Mouse (Mus musculus): ENCODE measurements around the gene Fgb. TPM values are rescaled to one million over a fixed set of nuclear protein-coding genes. Genes with fewer than 3 reads are reported as not detected.

The Fgb gene
- not detected in 2 replicates for polyA plus RNA-seq (2021; fragmentation: Nextera tagmentation)
- long read RNA-seq, experiment 1: 0 reads
- long read RNA-seq, experiment 2: 0 reads

GRCm38 (mm10) chr3:83049680-83050079, at the start of gene Fgb:
Gene Fgb (minus strand): TSS chr3:83049863.

DNA sequence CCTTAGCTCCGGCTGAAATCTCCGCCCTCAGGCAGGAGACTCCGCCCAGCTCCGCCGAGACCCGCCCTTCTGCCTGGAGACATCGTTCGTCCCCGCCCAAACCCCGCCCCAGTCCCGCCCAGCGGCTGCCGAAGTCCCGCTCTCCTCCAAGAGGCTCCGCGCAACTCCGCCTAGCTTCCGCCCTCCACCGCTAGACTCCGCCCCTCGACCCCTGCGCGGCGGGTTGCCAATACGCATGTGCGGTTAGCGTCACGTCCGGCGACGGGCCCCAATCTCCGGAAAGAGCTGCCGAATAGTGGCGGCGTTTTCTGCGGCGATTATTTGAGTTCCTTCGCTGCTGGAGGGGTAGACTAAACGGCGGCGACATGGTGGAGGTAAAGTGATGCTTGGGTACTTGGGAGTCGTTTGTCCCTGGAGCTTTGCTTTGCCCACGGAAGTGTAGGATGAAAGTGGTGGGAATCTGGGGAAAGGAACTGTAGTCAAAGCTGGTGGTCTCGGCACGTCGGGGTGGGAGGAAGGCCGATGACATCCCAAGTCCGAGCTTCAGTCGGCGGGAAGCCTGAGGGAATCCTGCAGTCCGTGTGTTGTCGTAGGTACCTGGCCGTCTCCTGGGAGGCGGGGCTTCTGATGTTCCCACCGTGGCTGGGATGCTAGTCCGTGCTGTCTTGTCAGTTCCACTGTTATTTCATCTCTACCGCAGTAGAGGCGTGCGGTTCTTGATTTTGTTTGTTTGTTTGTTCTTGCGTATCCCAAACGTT, 5.8 kb upstream of the Fgb start, which contains the start of gene Plrg1:
Plrg1 (plus strand) TSS at position 242 of the 758 bp plus-strand sequence.

DNA sequence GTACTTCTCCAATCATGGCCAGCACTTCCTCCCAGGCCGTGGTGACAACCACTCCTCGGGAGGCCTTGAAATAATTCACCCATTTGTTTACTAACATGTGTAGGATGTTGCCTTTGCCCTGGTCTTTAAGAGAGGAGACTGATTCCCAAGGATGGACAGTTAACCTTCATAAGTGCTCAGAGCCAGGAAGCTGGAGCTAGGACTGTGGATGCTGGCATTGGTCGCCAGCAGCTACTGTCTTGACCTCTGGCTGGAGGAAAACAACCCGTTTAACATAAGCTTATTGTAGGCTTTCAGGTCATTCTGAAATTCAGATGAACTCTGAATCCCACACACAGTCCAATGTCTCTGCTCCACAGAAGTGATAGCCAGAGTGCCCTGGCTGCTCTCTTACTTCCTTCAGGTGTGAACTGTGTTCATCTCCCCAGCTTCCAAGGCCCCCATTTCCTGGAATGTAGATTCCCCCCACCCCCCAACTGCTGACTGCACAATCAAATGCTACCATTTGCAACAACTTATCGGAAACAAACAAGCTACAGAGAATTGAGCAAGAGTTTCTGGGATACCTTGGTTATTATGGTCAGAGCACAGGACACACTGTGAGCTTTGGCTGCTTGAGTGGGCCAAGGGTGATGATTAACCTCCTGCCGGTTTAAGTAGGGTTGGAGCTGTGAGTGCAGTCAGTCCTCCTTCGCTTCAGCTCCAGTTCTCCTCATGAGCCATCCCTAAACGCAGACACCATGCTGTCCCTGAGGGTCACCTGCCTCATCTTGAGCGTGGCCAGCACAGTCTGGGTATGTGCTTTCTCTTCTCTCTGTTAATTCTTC, 24.0 kb downstream of the Fgb start, which contains the start of gene Fga:
Fga (plus strand) TSS at position 602 of the 827 bp plus-strand sequence.

DNA sequence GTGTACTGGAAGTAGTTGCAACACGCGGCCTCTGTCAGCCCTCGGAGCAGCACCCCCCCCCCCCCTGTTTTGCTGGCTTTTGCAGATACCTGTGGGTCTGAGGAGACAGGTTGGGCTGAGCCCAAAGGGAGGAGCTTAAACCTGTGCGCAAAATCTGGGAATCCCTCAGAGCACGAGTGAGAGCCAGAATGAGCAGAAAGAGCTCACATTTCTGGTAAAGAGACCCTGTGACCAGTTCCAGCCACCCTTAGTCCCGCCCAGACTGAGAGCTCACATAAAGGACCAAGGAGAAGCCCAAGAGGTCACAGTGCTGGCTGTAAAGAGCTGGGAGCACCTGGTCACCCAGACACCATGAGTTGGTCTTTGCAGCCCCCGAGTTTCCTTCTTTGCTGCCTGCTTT, 42.1 kb downstream of the Fgb start, which contains the start of gene Fgg:
Fgg (plus strand) TSS at position 168 of the 400 bp plus-strand sequence.

Other genes starting within 250 kb of the Fgb start
- gene Rbm46, start 173.4 kb downstream of the Fgb start, polyA plus RNA-seq (2021; fragmentation: Nextera tagmentation): 0.29 and 0.56 TPM in 2 replicates
- gene Lrat, start 145.9 kb downstream of the Fgb start, polyA plus RNA-seq (2021; fragmentation: Nextera tagmentation): 0.03 and 0.09 TPM in 2 replicates
- gene Fgg, start 42.1 kb downstream of the Fgb start, polyA plus RNA-seq (2021; fragmentation: Nextera tagmentation): not detected in 2 replicates
- gene Fga, start 23.8 kb downstream of the Fgb start, polyA plus RNA-seq (2021; fragmentation: Nextera tagmentation): not detected in 2 replicates
- gene Plrg1, start 5.7 kb upstream of the Fgb start, polyA plus RNA-seq (2021; fragmentation: Nextera tagmentation): 34.4 and 43.9 TPM in 2 replicates
- gene Dchs2, start 78.1 kb upstream of the Fgb start, polyA plus RNA-seq (2021; fragmentation: Nextera tagmentation): 0.16 and 0.18 TPM in 2 replicates